In genomic region chr11:100957915-100958469, GRCm38 (mm10) we compare ENCODE assay signal across 15 mouse cellular contexts. TPM values are rescaled to one million over a fixed set of nuclear protein-coding genes. Genes with fewer than 3 reads are reported as not detected.
DNase-seq lines count a peak whose midpoint lies in the region; ATAC-seq and TF ChIP-seq lines count a peak whose summit lies in the region.
"Had no signal": no experiment of that assay in that cellular context is flagged by ENCODE, and none has a peak within 500 bp of the region (broad histone marks: within the 10 kb centered on the region; RNA-seq: fewer than 3 reads in every experiment).

No protein-coding gene starts in this region.

- 46% methylated on average over 6 of the region's 6 CpGs for WGBS in heart, embryonic 16.5 days
- WGBS in liver, embryonic 12.5 days (ENCODE audit: insufficient replicate concordance): 40% methylated on average over 6 of the region's 6 CpGs
- 51% methylated on average over 6 of the region's 6 CpGs for WGBS in liver, postnatal 0 days (ENCODE audit: insufficient replicate concordance)
- 62% methylated on average over 6 of the region's 6 CpGs for WGBS in kidney, embryonic 16.5 days

- H3K27me3 ChIP-seq in heart, embryonic 16.5 days (ENCODE audit: control insufficient read depth, insufficient read depth, low read length): no peaks in the 10 kb centered on the region
- peaks cover 18% of the 10 kb centered on the region for H3K27me3 ChIP-seq in liver, embryonic 12.5 days (replicated peaks)
- no peaks in the 10 kb centered on the region for H3K27me3 ChIP-seq in liver, postnatal 0 days (ENCODE audit: insufficient read depth, low read length)
- peaks cover 20% of the 10 kb centered on the region for H3K27me3 ChIP-seq in kidney, embryonic 16.5 days (ENCODE audit: insufficient read depth, low read length)

- no peak for TF ChIP-seq CTCF in liver, postnatal 0 days (IDR thresholded peaks at IDR 0.05; ENCODE audit: low read depth)

- no peak overlapping the region for H3K4me3 ChIP-seq in heart, embryonic 16.5 days (ENCODE audit: low read length)
- no peak overlapping the region for H3K4me3 ChIP-seq in liver, embryonic 12.5 days
- H3K4me3 ChIP-seq in liver, postnatal 0 days (ENCODE audit: low read depth, low read length): no peak overlapping the region
- H3K4me3 ChIP-seq in kidney, embryonic 16.5 days (ENCODE audit: low read length): no peak overlapping the region

- H3K36me3 ChIP-seq in heart, embryonic 16.5 days (ENCODE audit: control insufficient read depth, insufficient read depth): peaks cover 23% of the 10 kb centered on the region
- H3K36me3 ChIP-seq in liver, embryonic 12.5 days: peaks cover 7% of the 10 kb centered on the region; the same call in 1 of the 2 replicates
- H3K36me3 ChIP-seq in liver, postnatal 0 days (replicated peaks; ENCODE audit: insufficient read depth, low read length): peaks cover 3% of the 10 kb centered on the region; the same call in 1 of the 2 replicates
- peaks cover 3% of the 10 kb centered on the region; the same call in 1 of the 2 replicates for H3K36me3 ChIP-seq in kidney, embryonic 16.5 days (ENCODE audit: insufficient read depth, low read length)
- H3K36me3 ChIP-seq: forebrain, embryonic 10.5 days; limb, embryonic 10.5 days; midbrain, embryonic 10.5 days; neural tube, embryonic 12.5 days had no signal

- peaks cover 55% of the 10 kb centered on the region for H3K4me1 ChIP-seq in heart, embryonic 16.5 days (ENCODE audit: control insufficient read depth, insufficient read depth, low read length)
- peaks cover 56% of the 10 kb centered on the region for H3K4me1 ChIP-seq in liver, embryonic 12.5 days
- H3K4me1 ChIP-seq in liver, postnatal 0 days (ENCODE audit: insufficient read depth): peaks cover 15% of the 10 kb centered on the region
- peaks cover 27% of the 10 kb centered on the region for H3K4me1 ChIP-seq in kidney, embryonic 16.5 days (ENCODE audit: insufficient read depth, low read length)

- no peaks in the 10 kb centered on the region for H3K9me3 ChIP-seq in heart, embryonic 16.5 days (replicated peaks; ENCODE audit: control insufficient read depth, low read length)
- H3K9me3 ChIP-seq in liver, embryonic 12.5 days (replicated peaks): no peaks in the 10 kb centered on the region
- no peaks in the 10 kb centered on the region for H3K9me3 ChIP-seq in liver, postnatal 0 days (ENCODE audit: low read length)
- no peaks in the 10 kb centered on the region for H3K9me3 ChIP-seq in kidney, embryonic 16.5 days (ENCODE audit: low read length)
- H3K9me3 ChIP-seq: forebrain, embryonic 10.5 days; limb, embryonic 10.5 days; liver, embryonic 13.5 days; midbrain, embryonic 10.5 days; neural tube, embryonic 12.5 days had no signal

- TF ChIP-seq EP300 in liver, postnatal 0 days (IDR thresholded peaks at IDR 0.05; ENCODE audit: low read depth): no peak

- H3K9ac ChIP-seq in heart, embryonic 16.5 days (ENCODE audit: low read length): 0 out of 2 replicates have a peak overlapping the region, but pooled peaks have one; percentile 21
- H3K9ac ChIP-seq in liver, embryonic 12.5 days: no peak overlapping the region
- H3K9ac ChIP-seq in liver, postnatal 0 days (replicated peaks): no peak overlapping the region
- no peak overlapping the region for H3K9ac ChIP-seq in kidney, embryonic 16.5 days (replicated peaks; ENCODE audit: low read length)
- H3K9ac ChIP-seq: forebrain, postnatal 0 days; liver, embryonic 13.5 days; neural tube, embryonic 12.5 days had no signal

- H3K4me2 ChIP-seq in heart, embryonic 16.5 days (ENCODE audit: low read depth, low read length): no peak overlapping the region
- 0 out of 2 replicates have a peak overlapping the region, but pooled peaks have one; percentile 53 for H3K4me2 ChIP-seq in liver, embryonic 12.5 days
- no peak overlapping the region for H3K4me2 ChIP-seq in liver, postnatal 0 days (ENCODE audit: low read depth, low read length)
- no peak overlapping the region for H3K4me2 ChIP-seq in kidney, embryonic 16.5 days (replicated peaks; ENCODE audit: low read depth, low read length)

- DNase-seq in adrenal gland, adult 2 months: peak; percentile 21
- DNase-seq in adrenal gland, postnatal 14 days: no peak
- DNase-seq in heart, adult 9 months (ENCODE audit: low spot score in 2 of 2): no peak
- DNase-seq in liver, postnatal 0 days: no peak
- no peak for DNase-seq in kidney, adult 8-10 months

- no peak overlapping the region for H3K27ac ChIP-seq in heart, embryonic 16.5 days (ENCODE audit: low read length)
- no peak overlapping the region for H3K27ac ChIP-seq in liver, embryonic 12.5 days
- H3K27ac ChIP-seq in liver, postnatal 0 days (ENCODE audit: low read depth): no peak overlapping the region
- H3K27ac ChIP-seq in kidney, embryonic 16.5 days (ENCODE audit: low read length): no peak overlapping the region
- H3K27ac ChIP-seq: forebrain, embryonic 10.5 days; limb, embryonic 10.5 days; liver, embryonic 13.5 days; macrophage; midbrain, embryonic 10.5 days; neural tube, embryonic 12.5 days had no signal

- ATAC-seq in heart, embryonic 16.5 days (replicated peaks; ENCODE audit: extremely low read depth, insufficient read depth, low FRiP score): no peak
- no peak for ATAC-seq in liver, embryonic 12.5 days
- no peak for ATAC-seq in liver, postnatal 0 days
- ATAC-seq in kidney, embryonic 16.5 days (ENCODE audit: low FRiP score, low TSS enrichment): no peak

RNA-seq across cellular contexts. Expression of gene Cavin1, which starts 12.7 kb away (rescaled TPM):
- total RNA-seq in adrenal gland, adult 2 months (2021): 100 to 1,000 TPM; 236 to 425 TPM
- polyA plus RNA-seq in adrenal gland, adult 2 months (2012; rRNA removed): 193 and 219 TPM in 2 replicates
- total RNA-seq in adrenal gland, postnatal 14 days (2021): 290 and 306 TPM in 2 replicates
- 428 and 460 TPM in 2 replicates for polyA plus RNA-seq in heart, embryonic 16.5 days (2015; fragmentation: Nextera tagmentation; extraction: Ambion mirVana)
- polyA plus RNA-seq in liver, embryonic 12.5 days (2016; fragmentation: Nextera tagmentation; extraction: Ambion mirVana): 28.9 and 30.0 TPM in 2 replicates
- polyA plus RNA-seq in liver, postnatal 0 days (2015; fragmentation: Nextera tagmentation; extraction: Ambion mirVana): 27.5 and 28.5 TPM in 2 replicates
- polyA plus RNA-seq in kidney, embryonic 16.5 days (2015; fragmentation: Nextera tagmentation; extraction: Ambion mirVana): 140 and 161 TPM in 2 replicates

RNA-seq across cellular contexts. Expression of gene Stat3, which starts 18.7 kb away (rescaled TPM):
- 10 to 100 TPM; 76.6 to 79.4 TPM for total RNA-seq in adrenal gland, adult 2 months (2021)
- 45.4 and 54.9 TPM in 2 replicates for polyA plus RNA-seq in adrenal gland, adult 2 months (2012; rRNA removed)
- total RNA-seq in adrenal gland, postnatal 14 days (2021): 75.1 and 82.4 TPM in 2 replicates
- polyA plus RNA-seq in heart, embryonic 16.5 days (2015; fragmentation: Nextera tagmentation; extraction: Ambion mirVana): 60.4 and 64.9 TPM in 2 replicates
- 37.3 and 40.1 TPM in 2 replicates for polyA plus RNA-seq in liver, embryonic 12.5 days (2016; fragmentation: Nextera tagmentation; extraction: Ambion mirVana)
- polyA plus RNA-seq in liver, postnatal 0 days (2015; fragmentation: Nextera tagmentation; extraction: Ambion mirVana): 44.9 and 53.7 TPM in 2 replicates
- 47.9 and 54.4 TPM in 2 replicates for polyA plus RNA-seq in kidney, embryonic 16.5 days (2015; fragmentation: Nextera tagmentation; extraction: Ambion mirVana)

RNA-seq across cellular contexts. Expression of gene Atp6v0a1, which starts 51.3 kb away (rescaled TPM):
- total RNA-seq in adrenal gland, adult 2 months (2021): 100 to 1,000 TPM; 116 to 159 TPM
- 77.9 and 98.0 TPM in 2 replicates for polyA plus RNA-seq in adrenal gland, adult 2 months (2012; rRNA removed)
- 91.3 and 111 TPM in 2 replicates for total RNA-seq in adrenal gland, postnatal 14 days (2021)
- polyA plus RNA-seq in heart, embryonic 16.5 days (2015; fragmentation: Nextera tagmentation; extraction: Ambion mirVana): 50.7 and 53.6 TPM in 2 replicates
- 56.5 and 57.6 TPM in 2 replicates for polyA plus RNA-seq in liver, embryonic 12.5 days (2016; fragmentation: Nextera tagmentation; extraction: Ambion mirVana)
- 25.0 and 29.4 TPM in 2 replicates for polyA plus RNA-seq in liver, postnatal 0 days (2015; fragmentation: Nextera tagmentation; extraction: Ambion mirVana)
- polyA plus RNA-seq in kidney, embryonic 16.5 days (2015; fragmentation: Nextera tagmentation; extraction: Ambion mirVana): 42.2 and 45.3 TPM in 2 replicates
